Mouse (Mus musculus): ENCODE measurements at regions not wholly inside any gene's neighbourhood (a gene's known extent, or its start where the extent isn't known, plus 50 kb on each side); places are given as distances from the start of the nearest gene placed in this dataset.

DNA sequence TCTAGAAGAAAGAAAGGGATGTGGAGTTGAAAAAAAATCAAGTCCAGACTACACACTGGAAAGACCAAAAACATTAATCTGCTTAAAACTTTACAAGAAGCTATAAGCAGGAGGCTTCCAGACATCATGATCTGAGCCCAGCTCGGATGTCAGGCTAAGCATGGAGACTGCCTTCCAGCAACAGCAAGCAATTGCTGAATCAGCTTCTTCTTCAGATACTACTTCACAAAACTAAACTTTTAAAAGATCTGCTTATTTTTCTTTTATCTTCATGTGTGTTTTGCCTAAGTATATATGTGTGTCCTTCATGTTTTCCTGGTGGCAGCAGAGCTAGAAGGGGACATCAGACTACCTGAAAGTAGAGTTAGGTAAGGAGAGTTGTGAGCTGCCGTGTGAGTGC, 266.6 kb upstream of the 4930412O13Rik start:
- Histone ChIP-seq H3K36me3 (no peaks in the 10 kb centered on the region), H3K27ac (replicated peaks) (no peak overlapping the region), H3K4me3 (no peak overlapping the region), H3K4me2 (no peak overlapping the region), H3K9ac (no peak overlapping the region), H3K27me3 (no peaks in the 10 kb centered on the region), H3K4me1 (replicated peaks) (no peaks in the 10 kb centered on the region), H3K9me3 (no peaks in the 10 kb centered on the region)
- ATAC-seq (ENCODE audit: low read depth) = no peak
- 85% methylated on average over 2 of the region's 2 CpGs for WGBS

DNA sequence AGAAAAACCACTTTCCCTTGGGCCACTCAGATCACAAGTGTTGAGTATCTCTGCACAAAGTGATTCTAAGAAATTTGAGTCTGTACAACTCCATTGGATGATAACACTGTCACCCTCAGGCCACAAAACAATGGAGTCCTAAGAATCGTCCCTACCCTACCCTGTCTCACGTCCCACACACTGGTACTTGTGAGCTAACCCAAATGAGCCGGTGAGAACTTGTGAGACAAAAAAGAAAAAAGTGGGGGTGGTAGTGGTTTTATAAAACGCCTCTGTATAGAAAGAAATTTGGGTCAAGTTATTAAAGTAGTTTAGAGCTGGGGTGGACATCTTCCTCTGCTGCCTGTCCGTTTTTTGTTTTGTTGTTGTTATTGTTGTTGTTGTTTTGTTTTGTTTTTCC, 264.8 kb upstream of the 4930412O13Rik start:
- Histone ChIP-seq H3K4me1 (replicated peaks) (peaks cover 8% of the 10 kb centered on the region), H3K36me3 (no peaks in the 10 kb centered on the region), H3K27me3 (no peaks in the 10 kb centered on the region), H3K4me2 (no peak overlapping the region), H3K4me3 (no peak overlapping the region), H3K27ac (replicated peaks) (no peak overlapping the region), H3K9me3 (no peaks in the 10 kb centered on the region), H3K9ac (no peak overlapping the region)
- 75% methylated on average over 5 of the region's 5 CpGs for WGBS
- ATAC-seq (ENCODE audit: low read depth) = no peak

DNA sequence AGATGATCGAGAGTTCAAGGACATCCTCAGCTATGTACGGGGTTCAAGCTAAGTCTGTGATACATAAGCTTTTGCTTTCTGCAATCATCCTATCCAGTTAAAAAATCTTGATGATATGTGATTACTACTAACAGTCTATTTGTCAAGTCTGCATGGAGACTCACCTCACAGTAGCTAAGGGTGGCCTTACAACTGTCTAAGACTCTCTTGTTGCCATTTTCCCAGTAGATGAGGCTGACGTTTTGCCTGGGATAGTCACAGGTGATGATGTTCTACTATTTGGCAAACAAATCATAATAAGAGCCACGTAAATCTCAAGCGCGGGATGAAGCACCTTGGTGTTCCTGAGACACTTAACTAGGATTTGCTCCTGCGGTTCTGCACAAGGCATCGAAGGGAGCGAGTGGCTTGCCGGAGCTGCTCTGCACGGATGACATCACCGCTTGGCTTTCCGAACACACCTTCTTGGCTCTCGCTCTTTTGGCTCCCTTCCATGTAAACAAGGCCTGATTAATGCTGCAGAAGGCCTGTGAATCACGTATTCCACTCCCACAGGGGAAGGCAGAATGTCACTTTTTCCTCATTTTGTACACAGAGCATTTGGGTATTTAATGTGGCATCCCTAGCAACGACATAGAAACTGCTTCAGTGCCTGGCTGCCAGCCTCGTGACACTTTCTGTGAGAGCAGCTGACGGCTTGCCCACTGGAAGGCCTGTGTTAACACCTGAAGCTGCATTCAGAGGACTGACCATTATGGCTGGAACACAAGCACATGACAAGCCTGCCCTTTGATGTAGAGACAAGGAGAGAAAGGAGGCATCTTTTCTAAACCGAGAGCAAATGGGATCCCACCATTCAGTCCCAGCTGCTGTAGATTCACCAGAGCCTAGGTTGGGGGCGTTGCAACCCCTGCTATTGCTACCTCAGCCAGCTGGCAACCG, 260.5 kb upstream of the 4930412O13Rik start:
- H3K27me3 ChIP-seq = no peaks in the 10 kb centered on the region
- no peak overlapping the region for H3K4me3 ChIP-seq
- H3K9me3 ChIP-seq = no peaks in the 10 kb centered on the region
- H3K4me2 ChIP-seq = 0 out of 2 replicates have a peak overlapping the region, but pooled peaks have one; percentile 2
- peak; percentile 92 for ATAC-seq (ENCODE audit: low read depth)
- WGBS = 62% methylated on average over 21 of the region's 21 CpGs
- 0 out of 2 replicates have a peak overlapping the region, but pooled peaks have one; percentile 28 for H3K27ac ChIP-seq (replicated peaks)
- H3K36me3 ChIP-seq = no peaks in the 10 kb centered on the region
- peaks cover 11% of the 10 kb centered on the region for H3K4me1 ChIP-seq (replicated peaks)
- H3K9ac ChIP-seq = no peak overlapping the region

DNA sequence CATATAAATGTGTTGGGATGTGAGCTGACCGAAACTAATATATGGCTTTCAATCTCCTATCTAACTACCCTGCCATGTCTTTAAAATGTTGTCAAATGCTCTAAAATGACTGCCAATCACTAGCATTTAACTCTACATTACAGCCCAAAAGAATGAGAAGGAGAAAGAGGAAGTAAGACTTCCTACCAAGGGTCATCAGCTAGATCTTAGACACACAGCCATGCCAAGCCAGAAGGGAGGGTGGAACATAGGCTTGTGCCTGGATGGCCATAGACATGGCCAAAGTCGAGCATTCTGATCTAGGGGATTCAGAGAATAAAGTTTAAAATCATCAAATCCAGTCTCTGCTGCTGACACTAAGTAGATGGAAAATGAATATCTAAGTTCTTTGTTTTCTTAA, 257.4 kb upstream of the 4930412O13Rik start:
- Histone ChIP-seq H3K4me3 (no peak overlapping the region), H3K4me2 (no peak overlapping the region), H3K4me1 (replicated peaks) (peaks cover 11% of the 10 kb centered on the region), H3K27ac (replicated peaks) (no peak overlapping the region), H3K27me3 (no peaks in the 10 kb centered on the region), H3K9me3 (no peaks in the 10 kb centered on the region), H3K9ac (no peak overlapping the region), H3K36me3 (no peaks in the 10 kb centered on the region)
- no peak for ATAC-seq (ENCODE audit: low read depth)
- WGBS = 93% methylated on average over 2 of the region's 2 CpGs

DNA sequence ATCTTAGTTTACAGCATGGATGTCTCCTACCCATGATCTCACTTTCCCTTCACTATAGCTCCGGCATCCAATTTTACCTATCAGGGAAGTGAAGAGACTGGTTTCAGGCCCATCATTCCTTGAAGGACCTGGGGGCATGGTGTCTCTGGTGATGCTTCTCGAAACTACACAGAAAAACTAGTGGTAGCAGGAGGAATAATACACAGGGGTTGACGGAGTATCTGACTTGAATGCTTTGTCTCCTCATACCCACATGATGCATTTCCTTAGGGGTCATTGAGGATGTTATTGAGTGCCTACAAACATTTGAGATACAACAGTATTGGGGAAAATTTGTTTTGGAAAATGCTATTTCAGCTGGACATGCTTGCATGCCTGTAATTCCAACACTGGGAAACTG, 253.0 kb upstream of the 4930412O13Rik start:
- 86% methylated on average over 3 of the region's 3 CpGs for WGBS
- ATAC-seq (ENCODE audit: low read depth) = no peak
- Histone ChIP-seq H3K4me3 (no peak overlapping the region), H3K36me3 (no peaks in the 10 kb centered on the region), H3K4me1 (replicated peaks) (peaks cover 7% of the 10 kb centered on the region), H3K9ac (no peak overlapping the region), H3K4me2 (no peak overlapping the region), H3K9me3 (no peaks in the 10 kb centered on the region), H3K27me3 (no peaks in the 10 kb centered on the region), H3K27ac (replicated peaks) (no peak overlapping the region)

DNA sequence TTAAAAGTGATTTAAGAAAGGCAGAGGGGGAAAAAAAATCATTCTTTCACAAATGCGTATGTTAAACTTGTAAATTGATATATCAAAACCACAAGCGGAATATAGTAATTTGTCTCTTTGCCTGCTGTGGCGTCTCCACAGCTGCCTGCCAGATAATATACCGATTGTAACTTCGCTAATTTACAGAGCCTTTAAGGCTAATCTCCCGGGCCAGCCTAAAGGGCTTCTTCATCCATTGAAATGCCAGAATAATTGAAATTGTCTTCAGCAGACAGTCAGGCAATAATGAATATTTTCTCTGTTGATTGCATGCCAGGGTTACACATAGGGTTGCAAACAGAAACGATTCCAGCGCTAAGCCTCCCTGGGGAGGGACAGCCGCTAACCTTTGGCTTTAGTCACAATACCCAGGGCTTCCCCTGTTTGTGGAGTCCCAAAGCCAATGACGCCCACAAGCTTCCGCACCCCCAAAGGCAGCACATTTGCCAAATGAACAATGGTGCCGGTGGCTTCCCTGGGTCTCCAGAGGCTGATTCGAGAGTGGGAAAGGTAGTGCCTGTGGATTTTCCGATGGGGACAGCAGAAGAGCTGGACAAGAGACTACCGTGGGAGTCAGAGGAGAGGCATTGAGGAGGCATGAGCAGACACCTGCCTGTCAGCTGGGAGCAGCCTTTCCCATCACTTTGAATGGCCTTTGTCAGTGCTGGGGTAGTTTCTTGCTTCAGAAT, 248.2 kb upstream of the 4930412O13Rik start:
- Histone ChIP-seq H3K4me1 (replicated peaks) (peaks cover 12% of the 10 kb centered on the region), H3K27ac (replicated peaks) (no peak overlapping the region; the same call in 1 of the 2 replicates), H3K36me3 (no peaks in the 10 kb centered on the region), H3K27me3 (no peaks in the 10 kb centered on the region), H3K9me3 (no peaks in the 10 kb centered on the region), H3K4me3 (peak overlapping the region; percentile 17), H3K9ac (peak overlapping the region; percentile 43; the same call in 1 of the 2 replicates), H3K4me2 (peak overlapping the region; percentile 48)
- peak; percentile 63 for ATAC-seq (ENCODE audit: low read depth)
- WGBS = 13% methylated on average over 15 of the region's 15 CpGs

DNA sequence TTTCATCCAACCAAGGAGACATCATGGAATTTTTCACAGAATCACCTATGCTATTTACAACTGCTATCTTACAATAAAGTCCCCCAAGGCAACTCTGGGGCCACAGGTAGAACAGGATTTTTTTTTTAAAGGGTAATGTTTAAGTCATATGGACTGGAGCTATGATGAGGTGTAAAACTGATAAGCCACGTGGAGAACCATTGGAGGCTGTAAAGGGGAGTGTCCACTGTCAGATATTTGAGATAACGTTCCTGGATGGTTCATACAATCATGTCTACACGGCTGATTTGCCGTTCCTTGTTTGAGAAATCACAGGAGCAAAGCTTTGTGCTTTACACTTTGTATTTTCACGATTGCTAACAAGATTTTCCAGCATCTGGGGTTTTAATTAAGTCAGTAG, 241.8 kb upstream of the 4930412O13Rik start:
- no peak overlapping the region for H3K27ac ChIP-seq (replicated peaks)
- no peaks in the 10 kb centered on the region for H3K9me3 ChIP-seq
- H3K36me3 ChIP-seq = no peaks in the 10 kb centered on the region
- ATAC-seq (ENCODE audit: low read depth) = no peak
- H3K9ac ChIP-seq = no peak overlapping the region
- H3K4me3 ChIP-seq = no peak overlapping the region
- 77% methylated on average over 5 of the region's 5 CpGs for WGBS
- no peaks in the 10 kb centered on the region for H3K27me3 ChIP-seq
- no peak overlapping the region for H3K4me2 ChIP-seq
- H3K4me1 ChIP-seq (replicated peaks) = no peaks in the 10 kb centered on the region

DNA sequence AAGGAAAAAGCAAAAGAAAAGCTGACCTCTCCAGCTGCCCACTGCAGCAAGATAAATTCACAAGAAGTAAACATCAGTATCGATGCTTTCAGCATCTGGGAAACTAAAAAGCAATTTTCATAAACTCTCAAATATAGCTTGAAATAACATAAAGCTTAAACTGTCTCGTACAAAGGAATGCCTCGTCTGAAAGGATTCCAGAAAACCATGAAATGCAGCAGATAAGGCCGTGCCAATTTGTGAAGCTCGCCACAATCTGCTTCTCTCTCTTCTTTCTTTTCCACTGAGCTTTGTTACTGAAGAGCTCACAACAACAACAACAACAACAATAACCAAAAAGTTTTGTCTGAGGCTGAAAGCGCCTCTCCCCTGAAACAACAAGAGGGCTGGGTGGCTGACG, 239.4 kb upstream of the 4930412O13Rik start:
- Histone ChIP-seq H3K4me3 (no peak overlapping the region), H3K36me3 (no peaks in the 10 kb centered on the region), H3K4me1 (replicated peaks) (no peaks in the 10 kb centered on the region), H3K27ac (replicated peaks) (no peak overlapping the region), H3K4me2 (no peak overlapping the region), H3K27me3 (no peaks in the 10 kb centered on the region), H3K9ac (no peak overlapping the region), H3K9me3 (no peaks in the 10 kb centered on the region)
- 74% methylated on average over 7 of the region's 7 CpGs for WGBS
- ATAC-seq (ENCODE audit: low read depth) = no peak

DNA sequence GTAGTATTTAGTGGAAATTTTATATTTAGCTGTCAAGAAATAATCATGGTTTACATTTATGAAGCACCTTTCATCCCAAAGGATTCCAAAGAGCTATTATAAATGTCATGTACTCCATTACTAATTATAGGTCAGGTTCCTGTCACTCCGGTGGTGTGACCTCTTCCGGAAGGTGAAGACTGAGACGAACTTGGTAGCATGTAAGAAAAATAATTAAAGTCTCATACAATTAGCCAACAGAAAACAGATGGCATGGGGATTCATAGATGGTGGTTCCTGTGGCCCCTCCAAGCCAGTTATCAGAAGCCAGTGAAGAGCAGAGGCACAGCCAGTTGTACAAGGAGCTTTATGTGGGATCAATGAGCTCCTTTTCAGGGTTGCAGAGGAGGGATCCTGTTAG, 238.6 kb upstream of the 4930412O13Rik start:
- no peaks in the 10 kb centered on the region for H3K36me3 ChIP-seq
- no peaks in the 10 kb centered on the region for H3K9me3 ChIP-seq
- no peak overlapping the region for H3K27ac ChIP-seq (replicated peaks)
- H3K9ac ChIP-seq = no peak overlapping the region
- no peaks in the 10 kb centered on the region for H3K27me3 ChIP-seq
- no peak overlapping the region for H3K4me3 ChIP-seq
- no peak overlapping the region for H3K4me2 ChIP-seq
- WGBS = 88% methylated on average over 3 of the region's 3 CpGs
- no peaks in the 10 kb centered on the region for H3K4me1 ChIP-seq (replicated peaks)
- no peak for ATAC-seq (ENCODE audit: low read depth)

DNA sequence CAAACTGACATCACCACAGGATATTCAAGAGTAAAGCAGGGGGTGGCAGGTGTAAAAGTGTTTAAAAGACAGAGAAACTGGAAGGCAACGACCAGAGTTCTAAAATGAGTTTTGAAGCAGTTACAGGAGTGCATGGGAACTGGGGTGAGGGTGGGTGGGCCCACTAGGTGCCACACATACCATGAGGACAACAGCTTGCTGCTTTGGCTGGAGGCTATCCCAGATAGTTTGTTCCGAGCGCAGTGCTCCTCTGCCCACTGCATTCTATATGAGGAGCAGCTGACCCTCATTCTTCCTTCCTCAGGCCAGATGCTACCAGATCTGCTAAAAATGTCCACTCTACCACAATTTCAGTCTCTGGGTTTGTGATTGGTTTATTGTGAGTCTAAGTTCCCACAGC, 234.6 kb upstream of the 4930412O13Rik start:
- WGBS = 50% methylated on average over 3 of the region's 3 CpGs
- H3K36me3 ChIP-seq = no peaks in the 10 kb centered on the region

DNA sequence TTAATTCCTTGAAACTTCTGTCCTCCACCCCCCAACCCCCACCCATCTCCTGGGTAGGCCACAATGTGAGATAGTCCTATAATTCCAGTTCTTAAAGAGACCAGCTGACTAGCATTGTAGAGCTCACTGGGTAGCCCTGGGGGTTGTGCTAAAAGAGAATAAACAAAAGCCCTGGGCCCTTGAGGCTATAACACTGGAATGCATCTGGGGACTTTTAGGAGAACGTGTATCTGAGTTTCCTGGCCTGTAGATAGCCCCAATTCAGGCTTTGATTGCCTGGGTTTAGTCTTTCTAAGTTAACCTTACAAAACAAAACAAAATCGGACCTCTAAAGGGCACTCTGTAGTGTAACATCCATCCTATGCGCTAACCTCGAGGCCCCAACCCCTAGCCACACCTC, 234.1 kb upstream of the 4930412O13Rik start:
- Histone ChIP-seq H3K4me1 (replicated peaks) (no peaks in the 10 kb centered on the region), H3K9me3 (no peaks in the 10 kb centered on the region), H3K27me3 (no peaks in the 10 kb centered on the region), H3K27ac (replicated peaks) (no peak overlapping the region), H3K4me2 (no peak overlapping the region), H3K9ac (no peak overlapping the region), H3K4me3 (no peak overlapping the region), H3K36me3 (no peaks in the 10 kb centered on the region)
- whole genome bisulfite sequencing = 2% methylated on average over 4 of the region's 4 CpGs
- ATAC-seq (ENCODE audit: low read depth) = no peak

More for the DNA sequence above, 234.6 kb upstream of the 4930412O13Rik start:
- no peak overlapping the region for H3K27ac ChIP-seq (replicated peaks)
- ATAC-seq (ENCODE audit: low read depth) = no peak
- H3K9me3 ChIP-seq = no peaks in the 10 kb centered on the region
- H3K9ac ChIP-seq = no peak overlapping the region
- no peaks in the 10 kb centered on the region for H3K4me1 ChIP-seq (replicated peaks)
- no peak overlapping the region for H3K4me2 ChIP-seq
- H3K27me3 ChIP-seq = no peaks in the 10 kb centered on the region
- no peak overlapping the region for H3K4me3 ChIP-seq

DNA sequence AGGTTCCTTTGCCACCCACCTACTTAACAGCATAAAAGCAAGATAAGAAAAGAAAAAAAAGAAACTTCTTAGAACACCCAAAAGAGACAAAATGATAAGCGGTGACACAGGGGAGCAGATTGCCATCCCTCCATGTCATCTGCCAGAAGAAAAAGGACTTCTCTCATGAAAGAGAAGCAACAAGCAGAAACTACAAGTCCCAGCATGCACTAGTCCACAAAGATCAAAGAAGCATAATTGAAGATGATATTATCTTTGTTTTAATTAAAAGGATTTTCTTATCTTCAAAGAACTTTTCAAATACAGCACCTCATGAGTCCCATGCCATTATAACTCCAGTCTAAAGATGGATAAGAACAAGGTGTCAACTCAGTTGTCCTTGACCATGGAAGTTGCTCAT, 231.0 kb upstream of the 4930412O13Rik start:
- Histone ChIP-seq H3K9me3 (no peaks in the 10 kb centered on the region), H3K4me1 (replicated peaks) (no peaks in the 10 kb centered on the region), H3K36me3 (no peaks in the 10 kb centered on the region), H3K27me3 (no peaks in the 10 kb centered on the region), H3K4me3 (no peak overlapping the region), H3K27ac (replicated peaks) (no peak overlapping the region), H3K4me2 (no peak overlapping the region), H3K9ac (no peak overlapping the region)
- ATAC-seq (ENCODE audit: low read depth) = no peak
- 97% methylated on average over 1 of the region's 1 CpGs for WGBS

All from neural tube, embryonic 13.5 days (tissue).